ENCODE assay signal across 14 mouse cellular contexts in the genomic region with DNA sequence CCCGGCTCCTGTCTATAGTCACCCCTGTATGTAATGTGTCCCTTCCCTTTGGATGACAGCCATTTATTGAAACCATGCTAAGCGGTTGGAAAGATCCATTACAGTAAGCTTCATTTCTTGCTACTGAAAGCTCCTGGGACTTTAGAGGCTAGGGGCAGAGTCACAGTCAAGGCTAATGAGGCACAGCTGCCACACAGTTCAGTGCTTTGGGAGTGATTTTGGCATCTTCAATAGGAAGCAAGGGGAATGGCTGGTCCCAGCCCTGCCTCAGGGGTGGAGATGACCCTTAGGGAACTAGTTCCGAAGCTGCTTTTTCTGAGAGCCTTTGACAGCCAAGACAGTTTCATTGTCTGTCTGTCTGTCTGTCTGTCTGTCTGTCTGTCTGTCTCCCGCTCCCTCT.
DNase-seq lines count a peak whose midpoint lies in the region; ATAC-seq and TF ChIP-seq lines count a peak whose summit lies in the region.
"Had no signal": no experiment of that assay in that cellular context is flagged by ENCODE, and none has a peak within 500 bp of the region (broad histone marks: within the 10 kb centered on the region; RNA-seq: fewer than 3 reads in every experiment).

No protein-coding gene starts in this region.

- H3K9ac ChIP-seq in midbrain, postnatal 0 days (replicated peaks; ENCODE audit: low read length, poor library complexity, severe bottlenecking) = no peak overlapping the region
- H3K9ac ChIP-seq in midbrain, embryonic 16.5 days (ENCODE audit: low read depth, low read length) = no peak overlapping the region
- H3K9ac ChIP-seq in embryonic facial prominence, embryonic 14.5 days (ENCODE audit: low read depth, low read length) = no peak overlapping the region

- no peaks in the 10 kb centered on the region for H3K9me3 ChIP-seq in midbrain, postnatal 0 days (ENCODE audit: low read length)
- no peaks in the 10 kb centered on the region for H3K9me3 ChIP-seq in midbrain, embryonic 16.5 days (replicated peaks; ENCODE audit: control insufficient read depth, low read length, poor library complexity, severe bottlenecking)
- H3K9me3 ChIP-seq in embryonic facial prominence, embryonic 14.5 days (ENCODE audit: control insufficient read depth, low read length) = no peaks in the 10 kb centered on the region

- H3K4me2 ChIP-seq in midbrain, postnatal 0 days (ENCODE audit: low read depth, low read length, poor library complexity, severe bottlenecking) = no peak overlapping the region
- H3K4me2 ChIP-seq in midbrain, embryonic 16.5 days (ENCODE audit: low read length) = no peak overlapping the region
- no peak overlapping the region for H3K4me2 ChIP-seq in embryonic facial prominence, embryonic 14.5 days (ENCODE audit: low read depth, low read length)

- DNase-seq in kidney, postnatal 10 days = peak; percentile 47
- no peak for DNase-seq in kidney, adult 18-20 months
- peak; percentile 41 for DNase-seq in midbrain, postnatal 0 days (ENCODE audit: low spot score)
- peak; percentile 68 for DNase-seq in embryonic facial prominence, embryonic 14.5 days (ENCODE audit: low spot score)
- peak; percentile 65 for DNase-seq in retina, postnatal 1 day
- DNase-seq in ovary, postnatal 36 days (ENCODE audit: low spot score) = no peak
- DNase-seq: cerebellum, adult 11 months; right cerebral cortex, postnatal 25 days; thymus, adult 18-20 months had no signal

- H3K27ac ChIP-seq in midbrain, postnatal 0 days (ENCODE audit: low read depth, low read length) = no peak overlapping the region
- H3K27ac ChIP-seq in midbrain, embryonic 16.5 days (ENCODE audit: low read length) = no peak overlapping the region
- H3K27ac ChIP-seq in embryonic facial prominence, embryonic 14.5 days (replicated peaks; ENCODE audit: low read depth, low read length) = no peak overlapping the region
- H3K27ac ChIP-seq: heart, adult 2 months; layer of hippocampus, adult 2 months; left cerebral cortex, adult 2 months had no signal

- TF ChIP-seq CTCF in midbrain, postnatal 0 days (IDR thresholded peaks at IDR 0.05) = no peak

- ATAC-seq in midbrain, postnatal 0 days (ENCODE audit: low FRiP score) = no peak
- ATAC-seq in midbrain, embryonic 16.5 days = no peak
- ATAC-seq in embryonic facial prominence, embryonic 14.5 days (ENCODE audit: low read depth) = peak; percentile 77
- ATAC-seq: intestine, embryonic 16.5 days had no signal

- H3K36me3 ChIP-seq in midbrain, postnatal 0 days (ENCODE audit: insufficient read depth, low read length) = no peaks in the 10 kb centered on the region
- no peaks in the 10 kb centered on the region for H3K36me3 ChIP-seq in midbrain, embryonic 16.5 days (ENCODE audit: control insufficient read depth, insufficient read depth, low read length)
- H3K36me3 ChIP-seq in embryonic facial prominence, embryonic 14.5 days (ENCODE audit: control insufficient read depth, insufficient read depth, low read length) = no peaks in the 10 kb centered on the region

- H3K4me3 ChIP-seq in midbrain, postnatal 0 days (ENCODE audit: low read depth, low read length) = no peak overlapping the region
- no peak overlapping the region for H3K4me3 ChIP-seq in midbrain, embryonic 16.5 days (ENCODE audit: low read depth, low read length)
- no peak overlapping the region for H3K4me3 ChIP-seq in embryonic facial prominence, embryonic 14.5 days (ENCODE audit: low read depth, low read length)
- H3K4me3 ChIP-seq: heart, adult 2 months; layer of hippocampus, adult 2 months; left cerebral cortex, adult 2 months had no signal

- H3K4me1 ChIP-seq in midbrain, postnatal 0 days (ENCODE audit: insufficient read depth, low read length) = no peaks in the 10 kb centered on the region
- H3K4me1 ChIP-seq in midbrain, embryonic 16.5 days (ENCODE audit: control insufficient read depth, insufficient read depth, low read length) = no peaks in the 10 kb centered on the region
- peaks cover 6% of the 10 kb centered on the region; the same call in 1 of the 2 replicates for H3K4me1 ChIP-seq in embryonic facial prominence, embryonic 14.5 days (ENCODE audit: control insufficient read depth, insufficient read depth, low read length)

- H3K27me3 ChIP-seq in midbrain, postnatal 0 days (ENCODE audit: insufficient read depth, low read length) = no peaks in the 10 kb centered on the region
- H3K27me3 ChIP-seq in midbrain, embryonic 16.5 days (ENCODE audit: control insufficient read depth, insufficient read depth, low read depth, low read length) = no peaks in the 10 kb centered on the region
- no peaks in the 10 kb centered on the region for H3K27me3 ChIP-seq in embryonic facial prominence, embryonic 14.5 days (replicated peaks; ENCODE audit: control insufficient read depth, insufficient read depth, low read length)

- WGBS in midbrain, postnatal 0 days = 43% methylated on average over 4 of the region's 4 CpGs
- WGBS in midbrain, embryonic 16.5 days = 51% methylated on average over 4 of the region's 4 CpGs
- 28% methylated on average over 4 of the region's 4 CpGs for WGBS in embryonic facial prominence, embryonic 14.5 days

Comparison
In these comparisons a context has a peak if more than half of its experiments do, and no peak if none do; other contexts are left out.
1. DNase-seq: peak in kidney, postnatal 10 days (single experiment), midbrain, postnatal 0 days (single experiment), embryonic facial prominence, embryonic 14.5 days (single experiment) and retina, postnatal 1 day (single experiment); none in kidney, adult 18-20 months (single experiment) and ovary, postnatal 36 days (single experiment).